Comparison of ENCODE assay signal across 19 mouse cellular contexts in genomic region chr2:90568961-90569481, GRCm38 (mm10). TPM values are rescaled to one million over a fixed set of nuclear protein-coding genes. Genes with fewer than 3 reads are reported as not detected.
DNase-seq lines count a peak whose midpoint lies in the region; ATAC-seq and TF ChIP-seq lines count a peak whose summit lies in the region.
"Had no signal": no experiment of that assay in that cellular context is flagged by ENCODE, and none has a peak within 500 bp of the region (broad histone marks: within the 10 kb centered on the region; RNA-seq: fewer than 3 reads in every experiment).

No protein-coding gene starts in this region.

- no peaks in the 10 kb centered on the region for H3K9me3 ChIP-seq in liver, embryonic 11.5 days (ENCODE audit: control insufficient read depth, low read length)
- H3K9me3 ChIP-seq: forebrain, embryonic 15.5 days; limb, embryonic 10.5 days; stomach, embryonic 15.5 days had no signal

- no peaks in the 10 kb centered on the region for H3K36me3 ChIP-seq in liver, adult 2 months (ENCODE audit: control insufficient read depth, insufficient read depth, low read length)
- H3K36me3 ChIP-seq in liver, embryonic 11.5 days (ENCODE audit: control insufficient read depth, insufficient read depth, low read length), result no peaks in the 10 kb centered on the region
- H3K36me3 ChIP-seq: forebrain, embryonic 15.5 days; limb, embryonic 10.5 days; stomach, embryonic 15.5 days had no signal

- H3K4me1 ChIP-seq in liver, adult 2 months (ENCODE audit: control insufficient read depth, insufficient read depth, low read length), result peaks cover 26% of the 10 kb centered on the region
- peaks cover 40% of the 10 kb centered on the region for H3K4me1 ChIP-seq in liver, embryonic 11.5 days (replicated peaks; ENCODE audit: control insufficient read depth, insufficient read depth, low read length)

- H3K79me2 ChIP-seq in liver, adult 2 months (ENCODE audit: control insufficient read depth, insufficient read depth, low read length), result peaks cover 39% of the 10 kb centered on the region

- TF ChIP-seq CTCF in liver, adult 2 months (IDR thresholded peaks at IDR 0.05; ENCODE audit: low read depth, low read length), result no peak

- peak overlapping the region; percentile 25; the same call in 1 of the 2 replicates for H3K27ac ChIP-seq in liver, adult 2 months (replicated peaks; ENCODE audit: insufficient read depth, low read depth, low read length)
- no peak overlapping the region for H3K27ac ChIP-seq in liver, embryonic 11.5 days (ENCODE audit: low read depth, low read length)
- H3K27ac ChIP-seq: forebrain, embryonic 15.5 days; limb, embryonic 10.5 days; liver, embryonic 14.5 days; stomach, embryonic 15.5 days had no signal

- DNase-seq in cerebellum, postnatal 4 days (ENCODE audit: low spot score in 2 of 2), result no peak
- DNase-seq in liver, adult 2 months (ENCODE audit: extremely low read depth, low read depth, low spot score), result peak; percentile 65
- DNase-seq in liver, embryonic 11.5 days (ENCODE audit: low spot score), result no peak
- DNase-seq in cerebellum, adult 18-20 months, result peak; percentile 69 to 77
- DNase-seq in fat pad, adult 2 months (ENCODE audit: extremely low read depth, low read depth, low spot score), result peak; percentile 56
- no peak for DNase-seq in spleen, adult 18-20 months
- DNase-seq: adrenal gland, postnatal 10 days; gastrocnemius, postnatal 10 days; lung, postnatal 14 days; thymus, postnatal 4 days had no signal

- no peaks in the 10 kb centered on the region for H3K27me3 ChIP-seq in liver, adult 2 months (ENCODE audit: control insufficient read depth, insufficient read depth, low read length)
- no peaks in the 10 kb centered on the region for H3K27me3 ChIP-seq in liver, embryonic 11.5 days (replicated peaks; ENCODE audit: control insufficient read depth, insufficient read depth, low read length)
- H3K27me3 ChIP-seq: forebrain, embryonic 15.5 days; stomach, embryonic 15.5 days had no signal

- peak; percentile 36; the same call in 1 of the 2 replicates for ATAC-seq in cerebellum, adult (ENCODE audit: insufficient number of reproducible peaks, low FRiP score, low TSS enrichment)
- ATAC-seq in liver, embryonic 11.5 days (replicated peaks; ENCODE audit: low FRiP score), result no peak
- no peak for ATAC-seq in CD4-positive, CD25-positive, alpha-beta regulatory T cell, adult 4 months
- ATAC-seq: forebrain, embryonic 15.5 days; hindbrain, embryonic 16.5 days had no signal

- no peak overlapping the region for H3K4me2 ChIP-seq in liver, embryonic 11.5 days
- H3K4me2 ChIP-seq: forebrain, embryonic 15.5 days; heart, embryonic 11.5 days; midbrain, embryonic 11.5 days; stomach, embryonic 15.5 days had no signal

- no peak for TF ChIP-seq POLR2A in liver, adult 2 months (IDR thresholded peaks at IDR 0.05; ENCODE audit: extremely low read depth, insufficient read depth, low read length)

- no peak overlapping the region for H3K9ac ChIP-seq in liver, adult 2 months (ENCODE audit: low read depth, low read length)
- no peak overlapping the region for H3K9ac ChIP-seq in liver, embryonic 11.5 days (ENCODE audit: low read depth, low read length)
- H3K9ac ChIP-seq: forebrain, embryonic 15.5 days; liver, embryonic 14.5 days; stomach, embryonic 15.5 days had no signal

- no peak overlapping the region for H3K4me3 ChIP-seq in liver, adult 2 months (ENCODE audit: insufficient read depth, low read depth, low read length)
- no peak overlapping the region for H3K4me3 ChIP-seq in liver, embryonic 11.5 days (ENCODE audit: low read depth, low read length)
- H3K4me3 ChIP-seq: forebrain, embryonic 15.5 days; limb, embryonic 10.5 days; stomach, embryonic 15.5 days had no signal

- WGBS in liver, adult 2 months, result 62% methylated on average over 7 of the region's 7 CpGs
- 84% methylated on average over 7 of the region's 7 CpGs for WGBS in liver, embryonic 11.5 days

RNA-seq across cellular contexts. Expression of gene Ptprj, which starts 11.4 kb away (rescaled TPM):
- total RNA-seq in liver, adult 2 months (2014; rRNA removed), result 35.2 and 43.3 TPM in 2 replicates
- polyA plus RNA-seq in liver, adult 2 months (2012; rRNA removed), result 12.1 and 14.0 TPM in 2 replicates
- 5.1 TPM in 2 replicates for polyA plus RNA-seq in liver, embryonic 11.5 days (2014; fragmentation: Nextera tagmentation; extraction: Ambion mirVana)
- 1 to 10 TPM; 5.2 to 7.0 TPM for polyA plus RNA-seq in CD4-positive, CD25-positive, alpha-beta regulatory T cell, adult 4 months (2017; shearing (Covaris generic))

Comparison
In these comparisons a context has a peak if more than half of its experiments do, and no peak if none do; other contexts are left out.
1. DNase-seq: peak in liver, adult 2 months (single experiment), cerebellum, adult 18-20 months (2 of 2) and fat pad, adult 2 months (single experiment); none in cerebellum, postnatal 4 days (0 of 2), liver, embryonic 11.5 days (single experiment) and spleen, adult 18-20 months (0 of 2).